Mouse (Mus musculus) embryonic fibroblast, embryonic 13.5 days (primary cell): ENCODE data around the gene Styxl1.

Experiments used
- CTCF ChIP-seq: IDR thresholded peaks from 2 replicates; pipeline ENCODE4 v1.5.1; 2011; ENCODE audit warnings: mild to moderate bottlenecking, control low read depth, low read length, moderate library complexity, borderline replicate concordance; ENCODE audit not compliant: insufficient read depth
- POLR2A ChIP-seq: IDR thresholded peaks from 2 replicates; pipeline ENCODE4 v1.6.1; 2011; ENCODE audit warnings: low read depth, mild to moderate bottlenecking, control low read depth, low read length, moderate library complexity

- TF ChIP-seq CTCF (no peak), POLR2A (no peak)
Measured at GRCm38 (mm10) chr5:135726641-135727346, 51.4 kb downstream of the Styxl1 start.
